Mouse (Mus musculus) gonadal fat pad, adult 2 months (tissue): ENCODE measurements around the gene Pot1b. TPM values are rescaled to one million over a fixed set of nuclear protein-coding genes. Genes with fewer than 3 reads are reported as not detected.

ENCODE experiments used
- DNase-seq: peaks from one replicate; pipeline ENCODE4 v3.0.0-alpha.2; 2012; ENCODE audit warnings: low read depth
- polyA plus RNA-seq: library from polyadenylated mRNA; depleted of rRNA; stranded (reverse); fragments of >200 nt; gene quantifications from 2 replicates; pipeline ENCODE4 v1.2.3, GENCODE M21; 2012; rRNA removed

Pot1b gene
- 2.2 and 4.3 TPM in 2 replicates for polyA plus RNA-seq

- DNase-seq, result peak; percentile 54
Measured at GRCm38 (mm10) chr17:55711984-55712811, at the start of gene Pot1b. TSS of gene Pot1b (minus strand) at chr17:55712628.

GRCm38 (mm10) chr17:55751170-55751569 is 38.7 kb upstream of the Pot1b start:
- no peak for DNase-seq

GRCm38 (mm10) chr17:55749786-55750185 is 37.4 kb upstream of the Pot1b start, which contains the start of gene Adgre4:
TSS of gene Adgre4 (plus strand) at chr17:55749984.
- no peak for DNase-seq

- DNase-seq, result no peak
Measured at GRCm38 (mm10) chr17:55736675-55737074, 24.2 kb upstream of the Pot1b start.

- DNase-seq, result no peak
Measured at GRCm38 (mm10) chr17:55726193-55726592, 13.8 kb upstream of the Pot1b start.

GRCm38 (mm10) chr17:55722250-55722649 is 9.8 kb upstream of the Pot1b start:
- DNase-seq, result no peak

GRCm38 (mm10) chr17:55721270-55721669 is 8.8 kb upstream of the Pot1b start:
- no peak for DNase-seq

- DNase-seq, result no peak
Measured at GRCm38 (mm10) chr17:55702865-55703264, 9.6 kb downstream of the Pot1b start.

GRCm38 (mm10) chr17:55702161-55702820 is 10.1 kb downstream of the Pot1b start:
- no peak for DNase-seq

- no peak for DNase-seq
Measured at GRCm38 (mm10) chr17:55699388-55699787, 13.0 kb downstream of the Pot1b start.

- no peak for DNase-seq
Measured at GRCm38 (mm10) chr17:55661099-55661498, 51.3 kb downstream of the Pot1b start.

- no peak for DNase-seq
Measured at GRCm38 (mm10) chr17:55625092-55625491, 87.3 kb downstream of the Pot1b start, which contains the start of gene Vmn2r118. TSS of gene Vmn2r118 (minus strand) at chr17:55625192.

Other genes with a start within 250 kb of the Pot1b start
- gene Vmn2r118, start 87.4 kb downstream of the Pot1b start, polyA plus RNA-seq, result not detected in 2 replicates
- 0.77 and 1.2 TPM in 2 replicates for gene Adgre4, start 37.4 kb upstream of the Pot1b start, polyA plus RNA-seq
- gene Zfp119a, start 166.3 kb upstream of the Pot1b start, polyA plus RNA-seq, result 0.74 and 0.85 TPM in 2 replicates
- 1.9 and 3.0 TPM in 2 replicates for gene Zfp959, start 179.5 kb upstream of the Pot1b start, polyA plus RNA-seq
- 0.93 and 1.3 TPM in 2 replicates for gene Zfp119b, start 236.9 kb upstream of the Pot1b start, polyA plus RNA-seq
- 3.8 and 7.3 TPM in 2 replicates for gene Ebi3, start 240.0 kb upstream of the Pot1b start, polyA plus RNA-seq
- 8.3 and 8.5 TPM in 2 replicates for gene Yju2, start 246.5 kb upstream of the Pot1b start, polyA plus RNA-seq